Mouse (Mus musculus): ENCODE measurements around the gene Prss30.

Gene Prss30

GRCm38 (mm10) chr17:23980297-23980909, at the start of gene Prss30:
Prss30 (minus strand) TSS chr17:23980566.
- DNase-seq (ENCODE audit: low read depth): no peak

GRCm38 (mm10) chr17:24029477-24029876, 49.1 kb upstream of the Prss30 start:
- no peak for DNase-seq (ENCODE audit: low read depth)

GRCm38 (mm10) chr17:24021375-24022199, 41.2 kb upstream of the Prss30 start:
- DNase-seq (ENCODE audit: low read depth): peak; percentile 64

GRCm38 (mm10) chr17:24020696-24021095, 40.3 kb upstream of the Prss30 start:
- peak; percentile 88 for DNase-seq (ENCODE audit: low read depth)

DNA sequence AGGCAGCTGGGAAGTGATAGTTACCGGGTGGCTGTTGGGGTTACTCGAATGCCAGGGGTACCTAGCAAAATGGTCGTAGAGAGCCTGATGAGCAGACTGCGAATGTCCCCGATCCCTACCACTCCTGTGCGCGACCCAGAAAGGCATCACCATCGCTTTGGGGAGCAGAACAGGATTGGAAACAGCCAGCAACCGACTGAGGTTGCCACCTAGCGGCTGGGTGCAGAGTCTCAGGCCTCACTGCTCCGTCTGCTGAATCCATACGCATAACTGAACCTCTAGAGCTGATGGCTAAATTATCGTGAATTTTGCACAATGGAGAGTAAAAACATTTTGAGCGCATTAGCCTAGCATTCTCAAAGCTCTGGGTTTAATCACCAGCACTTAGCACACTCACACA, 35.4 kb upstream of the Prss30 start:
- DNase-seq (ENCODE audit: low read depth): no peak

- no peak for DNase-seq (ENCODE audit: low read depth)
These were observed 34.1 kb upstream of the Prss30 start for GRCm38 (mm10) chr17:24014433-24014965.

DNA sequence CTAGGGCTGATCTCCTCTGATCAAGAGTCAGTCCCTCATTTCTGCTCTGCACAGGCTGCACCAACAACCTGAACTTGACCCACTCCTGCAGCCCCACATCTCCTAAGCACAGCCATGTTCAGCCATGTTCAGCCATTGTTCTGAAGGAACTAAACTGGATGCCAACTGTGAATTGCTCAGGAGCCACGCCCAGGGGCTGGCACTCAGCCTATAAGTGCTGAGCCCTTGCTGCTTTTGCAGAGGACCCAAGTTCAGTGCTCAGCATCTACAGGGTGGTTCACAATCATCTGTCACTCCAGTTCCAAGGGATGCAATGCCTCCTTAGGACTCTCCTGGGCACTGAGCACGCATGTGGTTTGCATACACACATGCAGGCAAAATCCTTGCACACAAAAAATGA, 32.6 kb upstream of the Prss30 start:
- no peak for DNase-seq (ENCODE audit: low read depth)

DNA sequence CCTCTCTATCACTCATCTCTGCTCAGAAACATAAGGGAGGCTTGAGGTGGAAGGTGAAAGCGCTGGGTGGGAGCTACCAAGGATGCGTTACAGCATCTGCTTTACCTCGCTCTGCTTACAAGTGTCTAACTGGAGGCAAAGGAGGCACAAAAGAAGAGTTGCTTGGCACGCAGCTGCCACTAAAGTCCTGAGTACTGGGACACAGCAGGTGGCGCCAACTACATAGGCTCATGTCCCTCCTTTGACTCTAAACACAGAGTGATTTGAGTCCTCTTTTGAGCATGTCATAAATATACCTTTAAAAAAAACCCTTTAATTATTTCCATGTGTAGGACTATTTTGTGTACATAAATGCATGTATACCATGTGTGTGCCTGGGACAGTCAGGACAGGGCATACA, 29.3 kb upstream of the Prss30 start:
- DNase-seq (ENCODE audit: low read depth): no peak

- no peak for DNase-seq (ENCODE audit: low read depth)
These were observed 27.7 kb upstream of the Prss30 start for GRCm38 (mm10) chr17:24008105-24008504.

- DNase-seq (ENCODE audit: low read depth): no peak
These were observed 27.0 kb upstream of the Prss30 start for GRCm38 (mm10) chr17:24007391-24007790.

- no peak for DNase-seq (ENCODE audit: low read depth)
These were observed 26.6 kb upstream of the Prss30 start for GRCm38 (mm10) chr17:24006930-24007329.

GRCm38 (mm10) chr17:24005049-24005448, 24.7 kb upstream of the Prss30 start:
- DNase-seq (ENCODE audit: low read depth): no peak

DNA sequence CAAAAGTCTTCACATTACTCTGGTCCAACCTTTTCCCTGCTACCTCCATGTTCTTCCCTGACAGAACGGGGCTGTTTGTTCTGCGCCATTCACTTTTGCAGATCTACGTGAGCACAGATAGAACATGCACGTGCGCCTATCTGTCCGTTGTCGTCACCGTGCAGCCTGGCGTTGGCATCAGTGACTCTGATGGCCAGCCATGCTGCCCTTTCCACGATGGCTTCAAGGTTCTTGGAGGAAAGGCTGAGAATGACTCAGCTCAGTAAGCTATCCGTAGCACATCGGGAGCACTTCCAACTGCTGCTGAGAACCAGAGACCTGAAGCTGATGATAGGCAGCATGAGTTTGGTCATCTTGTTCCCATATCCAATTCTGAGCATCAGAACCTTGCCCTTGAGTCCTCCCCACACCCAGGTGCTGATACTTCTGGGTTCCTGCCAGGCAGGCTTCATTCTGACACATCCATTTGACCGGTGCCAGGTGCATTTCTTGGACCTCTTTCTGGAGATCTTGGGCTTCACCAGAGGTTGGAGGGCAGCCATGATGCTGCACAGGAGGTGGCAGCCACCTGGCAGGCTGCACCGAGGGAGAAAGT, 23.8 kb upstream of the Prss30 start:
- no peak for DNase-seq (ENCODE audit: low read depth)

GRCm38 (mm10) chr17:24000404-24000803, 20.0 kb upstream of the Prss30 start:
- DNase-seq (ENCODE audit: low read depth): peak; percentile 95

GRCm38 (mm10) chr17:23998383-23998782, 18.0 kb upstream of the Prss30 start:
- no peak for DNase-seq (ENCODE audit: low read depth)

DNA sequence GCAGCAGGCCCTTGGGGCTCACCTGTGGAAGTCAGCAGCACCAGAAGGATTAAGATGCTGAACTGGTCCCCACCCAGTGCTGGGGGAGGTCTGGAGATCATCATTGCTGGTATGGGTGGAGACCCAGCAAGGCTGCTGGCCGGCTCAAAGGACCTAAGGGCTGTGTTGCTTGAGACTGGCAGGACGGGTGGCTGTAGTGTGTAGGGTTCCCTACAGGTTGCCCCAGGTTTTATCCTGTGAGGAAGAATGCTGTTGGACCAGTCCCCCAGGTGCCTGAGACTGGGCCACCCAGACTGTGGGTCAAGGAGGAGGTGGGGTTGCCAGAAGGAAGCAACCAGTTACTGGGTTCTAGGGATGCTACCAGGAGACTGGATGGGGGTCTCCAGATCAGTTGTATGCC, 17.5 kb upstream of the Prss30 start, which contains the start of gene Prss22:
Gene Prss22, minus strand, starts transcription at position 200 of the 400 bp plus-strand sequence.
- no peak for DNase-seq (ENCODE audit: low read depth)

DNA sequence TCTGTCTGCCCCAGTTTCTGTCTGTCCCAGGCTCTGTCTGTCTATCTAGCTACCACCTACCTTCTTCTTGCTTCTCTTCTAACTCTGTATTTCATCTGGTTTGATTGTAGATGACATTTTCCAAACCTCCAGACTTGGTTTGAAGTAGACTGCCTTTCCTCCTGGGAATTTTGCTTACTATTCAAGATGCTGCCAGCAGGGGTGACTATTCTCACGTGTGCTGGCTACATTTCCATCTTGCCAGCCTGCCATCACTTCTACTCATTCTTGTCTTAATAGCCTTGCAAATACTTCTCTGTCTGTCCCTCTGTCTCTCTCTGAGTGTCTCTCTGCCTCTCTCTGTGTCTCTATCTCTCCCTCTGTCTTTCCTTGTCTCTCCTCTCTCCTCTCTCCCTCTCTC, 15.1 kb upstream of the Prss30 start:
- no peak for DNase-seq (ENCODE audit: low read depth)

DNA sequence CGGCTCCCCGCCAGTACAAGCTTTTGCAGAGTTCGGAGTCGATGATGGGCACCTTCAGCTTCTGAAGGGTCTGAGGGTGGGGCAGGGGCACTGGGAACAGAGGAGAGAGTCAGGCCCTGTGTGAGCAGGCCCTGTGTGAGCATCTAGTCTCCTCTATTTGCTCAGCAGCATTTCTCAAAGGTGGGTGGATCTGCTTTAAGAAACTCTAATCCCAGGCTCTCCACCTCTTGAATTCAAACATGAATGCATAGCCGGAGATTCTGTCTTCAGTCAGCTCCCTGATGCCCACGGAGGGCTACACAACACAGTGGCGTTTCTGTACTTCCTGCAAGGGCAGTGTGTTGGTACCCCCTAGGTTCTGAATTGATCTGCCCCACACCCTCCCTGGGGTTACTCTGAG, 14.3 kb upstream of the Prss30 start:
- no peak for DNase-seq (ENCODE audit: low read depth)

DNA sequence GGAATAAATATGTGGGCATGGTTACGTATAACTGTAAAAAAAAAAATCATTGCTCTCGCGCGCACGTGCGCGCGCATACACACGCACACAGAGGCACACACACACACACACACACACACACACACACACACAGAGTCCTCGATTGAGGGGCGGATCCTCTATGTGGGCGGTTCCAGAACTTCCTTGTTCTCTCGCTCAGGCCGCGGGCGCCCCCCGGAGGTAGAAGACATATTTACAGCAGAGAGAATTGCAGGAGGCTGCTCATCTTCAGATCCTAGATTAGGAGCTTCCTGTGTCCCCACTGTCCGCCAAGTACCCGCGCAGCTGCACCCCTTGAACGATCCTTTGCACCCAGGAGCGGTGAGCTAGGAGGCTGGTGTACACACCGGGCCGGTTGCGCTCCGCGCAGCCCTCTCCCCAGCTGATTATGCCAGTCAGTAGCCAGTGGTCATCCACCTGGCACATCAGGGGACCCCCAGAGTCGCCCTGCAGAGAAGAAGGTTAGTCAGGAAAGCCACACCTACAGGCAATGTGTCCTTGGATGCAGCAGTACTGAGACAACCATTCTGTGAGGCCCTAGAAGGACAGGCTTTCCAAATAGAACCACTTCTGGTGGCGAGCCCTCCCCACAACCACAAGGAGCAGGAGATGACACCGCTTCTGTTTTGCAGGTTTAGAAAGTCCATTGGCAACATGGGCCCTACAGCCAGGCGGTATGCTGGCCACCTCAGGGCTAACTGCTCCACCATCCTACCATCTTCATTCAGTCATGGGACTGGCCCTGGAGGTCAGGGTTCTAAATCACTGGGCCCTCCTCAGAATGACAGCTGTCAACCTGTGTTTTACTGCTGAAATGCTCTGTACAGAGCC, 13.4 kb upstream of the Prss30 start:
- no peak for DNase-seq (ENCODE audit: low read depth)

DNA sequence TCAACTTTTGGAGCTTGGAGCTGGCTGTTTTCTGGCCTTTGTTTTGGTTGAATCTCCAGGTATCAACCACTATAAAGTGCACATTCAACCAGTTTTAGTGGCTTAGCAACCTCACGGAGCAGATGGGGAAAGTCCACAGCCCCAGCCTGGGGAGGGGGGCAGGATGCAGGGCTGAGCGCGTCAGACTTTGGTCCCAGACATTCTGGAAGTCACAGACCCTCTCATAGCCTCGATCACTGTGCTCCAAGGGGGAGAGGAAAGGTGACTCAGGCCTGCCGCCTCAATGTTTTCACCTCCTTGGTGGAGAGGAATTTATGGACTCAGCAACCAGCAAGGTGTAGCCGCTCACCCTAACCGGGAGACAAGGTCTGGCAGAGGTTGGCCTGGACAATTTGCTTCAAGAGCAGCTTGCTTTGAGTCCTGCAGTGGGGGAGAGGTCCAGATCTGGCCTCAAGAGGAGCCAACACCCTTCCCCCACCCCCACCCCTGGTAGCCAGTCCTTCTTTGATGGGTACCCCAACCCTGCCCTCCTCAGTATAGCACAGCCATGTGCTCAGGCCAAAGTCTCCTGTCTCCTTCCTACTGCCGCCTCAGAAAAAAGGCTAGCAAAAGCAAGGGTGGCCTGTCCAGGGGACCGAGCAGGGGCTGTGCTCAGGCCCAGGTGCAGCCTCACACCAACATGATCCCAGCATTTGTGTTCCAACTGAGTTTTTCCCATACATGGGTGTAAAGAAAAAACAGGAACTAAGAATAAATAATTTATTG, 12.6 kb upstream of the Prss30 start:
- DNase-seq (ENCODE audit: low read depth): no peak

DNA sequence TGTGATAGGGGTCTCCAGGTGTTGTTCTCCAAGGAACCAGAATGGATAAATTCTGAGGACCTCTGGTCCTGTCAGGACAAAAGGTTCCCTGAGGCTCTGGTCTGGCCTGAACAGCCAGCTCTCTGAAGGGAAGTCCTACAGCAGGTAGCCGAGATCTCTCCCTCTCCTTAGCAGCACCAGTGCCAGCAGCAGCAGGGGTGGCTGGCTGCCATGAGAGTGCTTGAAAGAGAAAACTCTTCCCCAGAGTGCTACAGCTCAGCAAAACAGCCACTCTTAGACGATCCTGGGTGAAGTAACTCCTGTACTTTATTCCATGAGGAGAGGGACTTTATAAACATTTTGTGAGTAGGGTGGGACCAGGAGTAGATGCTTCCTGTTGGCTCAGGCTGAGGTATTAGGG, 9.4 kb upstream of the Prss30 start:
- DNase-seq (ENCODE audit: low read depth): no peak
